Mouse (Mus musculus) ovary, adult 18-20 months (tissue): ENCODE measurements around the gene Pde7b.
A peak's percentile ranks its signal among the peaks of the same experiment; 100 is the strongest.

Experiments used
- DNase-seq: peaks from one replicate; pipeline ENCODE4 v3.0.0; 2022; ENCODE audit warnings: low spot score, mixed read lengths

Gene Pde7b

DNA sequence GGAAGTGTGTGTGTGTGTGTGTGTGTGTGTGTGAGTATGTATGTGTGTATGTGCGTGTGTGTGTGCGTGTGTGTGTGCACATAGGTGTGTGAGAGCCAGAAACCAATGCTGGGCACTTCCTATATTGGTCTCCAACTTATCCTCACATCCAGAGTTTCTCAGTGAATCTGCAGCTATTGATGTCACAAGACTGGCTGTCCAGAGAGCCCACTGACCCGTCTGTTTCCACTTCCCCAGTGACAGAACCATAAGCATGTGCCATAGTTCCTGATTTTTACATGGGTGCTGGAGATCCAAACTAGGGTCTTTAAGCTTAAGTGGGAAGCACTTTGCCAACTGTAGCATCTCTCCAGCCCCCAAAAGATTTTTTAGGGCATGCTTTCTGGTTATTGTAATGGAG is 71.6 kb downstream of the Pde7b start:
- DNase-seq, result no peak

DNA sequence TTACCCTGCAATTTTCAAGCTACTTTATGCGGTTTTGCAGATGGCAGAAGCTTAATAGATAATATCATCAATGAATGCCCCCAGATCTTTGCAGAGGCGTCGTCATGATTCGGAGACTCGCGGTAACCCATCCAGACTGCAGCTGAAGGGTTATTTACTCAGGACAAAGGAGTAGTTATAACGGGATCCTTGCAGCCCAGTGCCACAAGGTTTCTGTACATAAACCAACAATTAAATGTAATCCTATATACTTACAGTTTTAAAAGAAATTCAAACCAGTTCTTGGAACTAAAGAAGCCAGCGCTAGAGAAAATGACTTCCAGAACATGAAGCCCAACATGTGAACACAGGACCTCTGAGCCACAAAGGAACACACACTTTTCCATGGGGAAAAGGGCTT is 88.5 kb downstream of the Pde7b start:
- no peak for DNase-seq

DNA sequence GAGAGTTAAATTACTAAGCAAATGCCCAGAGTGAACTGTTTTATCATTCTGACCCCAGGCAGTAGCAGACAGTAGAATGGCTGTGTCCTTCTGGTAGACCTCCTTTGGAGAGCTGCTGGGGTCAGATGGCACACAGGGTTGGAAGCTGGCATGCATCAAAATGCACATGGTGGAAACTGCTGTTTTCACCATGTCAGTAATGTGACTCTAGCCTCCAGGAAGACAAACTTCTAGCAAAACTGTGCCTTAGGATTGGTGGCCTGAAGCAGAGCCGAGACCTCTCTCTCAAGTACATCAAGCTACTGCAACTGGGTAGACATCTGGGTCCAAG is 91.8 kb downstream of the Pde7b start:
- DNase-seq, result no peak

DNA sequence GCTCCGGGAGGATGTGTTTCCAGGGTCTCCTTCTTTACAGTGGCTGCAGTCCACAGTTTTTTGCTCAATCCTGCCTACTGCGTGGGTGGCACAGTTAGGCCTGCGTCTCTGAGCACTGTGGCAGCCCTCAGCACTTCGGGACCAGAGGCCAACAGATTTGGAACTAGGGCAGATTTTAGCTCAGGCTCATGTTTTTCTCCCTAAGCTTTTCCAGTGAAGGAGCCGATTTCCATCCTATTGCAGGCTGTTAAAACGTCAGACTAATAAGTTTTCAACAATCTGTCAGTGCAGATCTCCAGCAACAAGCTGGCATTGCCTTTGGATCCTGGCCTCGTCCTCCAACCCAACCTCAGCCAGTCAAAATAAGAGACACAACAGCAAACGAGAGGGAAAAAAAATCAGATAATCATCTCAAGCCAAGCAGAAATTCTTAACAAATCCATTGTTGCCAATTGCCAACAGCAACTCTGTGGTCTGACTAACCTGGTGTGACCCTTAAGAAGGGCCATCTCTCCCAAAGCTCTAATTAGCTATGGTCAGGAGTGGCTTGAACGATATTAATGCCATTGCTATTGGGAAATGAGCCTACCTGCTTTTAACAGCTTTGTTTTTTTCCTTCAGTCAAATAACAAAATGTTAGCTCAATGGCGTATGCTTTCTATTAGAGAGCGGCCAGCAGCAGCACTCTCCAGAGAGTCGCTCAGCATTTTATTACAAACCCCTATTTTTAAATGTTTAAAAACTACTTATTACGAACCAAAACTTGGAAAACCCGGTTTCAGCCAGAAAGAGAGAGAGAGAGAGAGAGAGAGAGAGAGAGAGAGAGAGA is 92.4 kb downstream of the Pde7b start:
- no peak for DNase-seq

DNA sequence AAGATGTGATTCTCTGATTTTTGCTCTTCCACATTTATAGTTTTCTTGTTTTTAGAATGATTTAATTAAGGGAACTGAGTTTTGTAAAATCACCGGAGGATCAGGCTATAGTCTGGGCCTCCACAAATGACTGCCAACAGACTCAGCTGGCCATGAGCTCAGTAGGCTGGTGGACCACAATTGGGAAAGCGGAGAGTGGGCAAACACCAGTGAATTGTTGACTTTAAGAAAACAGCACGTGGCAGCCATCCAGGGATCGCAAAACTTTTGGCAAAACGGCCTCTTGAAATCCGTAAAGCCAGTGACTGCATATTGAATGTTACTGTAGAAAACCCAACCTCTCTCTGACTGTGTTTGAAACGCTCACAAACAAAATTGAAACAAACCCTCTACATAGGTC is 94.8 kb downstream of the Pde7b start:
- DNase-seq, result peak; percentile 25

DNA sequence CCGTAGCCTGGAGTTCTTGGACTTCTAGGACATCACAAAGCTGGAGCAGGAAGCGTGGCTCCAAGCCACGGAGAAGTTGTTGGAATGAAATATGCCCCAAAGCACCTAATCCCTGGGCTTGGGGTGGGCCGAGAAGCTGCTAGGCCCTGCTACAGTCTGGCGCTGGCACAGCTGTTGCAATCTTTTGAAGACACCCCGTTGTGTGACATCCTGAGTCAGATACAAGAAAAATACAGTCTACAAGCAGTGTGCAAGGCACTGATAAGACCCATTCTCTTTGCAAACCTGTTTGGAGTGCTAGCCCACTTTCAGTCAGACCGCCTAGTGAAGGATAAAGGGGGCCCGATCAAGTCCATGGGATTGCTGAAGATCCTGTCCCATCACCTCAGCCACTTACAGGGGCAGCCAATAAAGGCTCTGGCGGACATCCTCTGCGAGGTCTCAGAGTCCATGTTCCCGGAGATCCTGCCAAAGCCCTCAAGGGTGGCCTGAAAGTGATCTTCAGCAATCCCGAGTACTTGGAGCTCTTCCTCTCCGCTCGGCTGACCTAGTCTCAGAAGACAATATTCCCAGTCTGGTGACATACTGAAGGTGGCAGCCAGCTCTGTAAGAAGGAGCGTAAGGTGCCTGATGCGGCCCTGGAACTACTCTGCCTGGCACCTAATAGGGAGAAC is 99.0 kb downstream of the Pde7b start:
- DNase-seq, result no peak

DNA sequence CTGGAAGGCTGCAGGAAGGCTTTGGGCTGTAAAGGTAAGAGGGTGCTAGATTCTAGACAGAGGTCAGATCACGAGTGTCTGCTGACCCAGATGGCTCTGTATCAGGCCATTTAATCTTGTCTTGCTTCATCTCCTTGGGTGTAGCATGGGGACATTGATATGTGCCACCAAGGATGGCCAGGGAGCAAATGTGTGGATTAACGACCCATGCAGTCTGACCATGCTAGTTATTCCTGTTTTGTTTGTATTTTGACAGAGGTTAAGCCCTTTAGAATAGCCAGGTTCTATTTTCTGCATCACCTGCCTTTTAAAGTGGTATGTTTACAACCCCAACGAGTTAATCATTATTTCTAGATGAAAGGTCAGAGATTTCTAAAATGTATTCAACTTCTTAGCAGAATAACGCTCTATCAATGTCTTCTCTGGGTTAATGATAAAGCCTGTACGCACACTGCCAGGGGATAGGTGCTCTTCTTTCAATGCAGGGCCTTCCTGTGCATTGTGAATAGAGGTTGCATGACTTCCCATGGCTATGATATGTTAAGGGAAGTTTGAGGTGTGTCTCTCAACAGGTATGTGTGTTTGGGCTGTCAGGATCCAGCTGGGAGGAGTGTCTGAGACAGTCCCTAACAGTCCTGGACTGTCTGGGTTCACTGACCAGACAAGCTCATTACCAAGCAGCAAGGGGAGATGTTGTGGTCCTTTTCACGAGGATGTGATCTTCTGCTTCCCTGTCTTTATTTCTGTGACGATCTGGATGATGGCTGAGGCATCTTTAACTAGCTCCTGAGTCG is 103.0 kb downstream of the Pde7b start:
- DNase-seq, result no peak

DNA sequence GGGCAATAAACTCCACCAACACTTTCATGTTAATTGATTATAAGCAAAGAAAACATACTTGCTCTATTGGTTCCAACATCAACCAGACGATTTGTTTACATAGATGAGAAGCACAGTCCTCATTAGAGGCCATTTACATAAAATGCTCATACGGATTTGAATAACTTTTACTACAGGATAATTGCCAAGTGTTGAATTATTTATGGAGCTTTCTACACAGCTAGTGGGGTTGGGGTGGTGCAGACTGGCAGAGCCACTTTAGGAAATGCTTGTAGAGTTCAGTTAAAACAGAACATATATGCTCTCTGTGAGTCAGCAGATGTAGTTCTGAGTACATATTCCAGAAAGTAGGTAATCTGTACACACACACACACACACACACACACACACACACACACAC is 118.9 kb downstream of the Pde7b start:
- no peak for DNase-seq

DNA sequence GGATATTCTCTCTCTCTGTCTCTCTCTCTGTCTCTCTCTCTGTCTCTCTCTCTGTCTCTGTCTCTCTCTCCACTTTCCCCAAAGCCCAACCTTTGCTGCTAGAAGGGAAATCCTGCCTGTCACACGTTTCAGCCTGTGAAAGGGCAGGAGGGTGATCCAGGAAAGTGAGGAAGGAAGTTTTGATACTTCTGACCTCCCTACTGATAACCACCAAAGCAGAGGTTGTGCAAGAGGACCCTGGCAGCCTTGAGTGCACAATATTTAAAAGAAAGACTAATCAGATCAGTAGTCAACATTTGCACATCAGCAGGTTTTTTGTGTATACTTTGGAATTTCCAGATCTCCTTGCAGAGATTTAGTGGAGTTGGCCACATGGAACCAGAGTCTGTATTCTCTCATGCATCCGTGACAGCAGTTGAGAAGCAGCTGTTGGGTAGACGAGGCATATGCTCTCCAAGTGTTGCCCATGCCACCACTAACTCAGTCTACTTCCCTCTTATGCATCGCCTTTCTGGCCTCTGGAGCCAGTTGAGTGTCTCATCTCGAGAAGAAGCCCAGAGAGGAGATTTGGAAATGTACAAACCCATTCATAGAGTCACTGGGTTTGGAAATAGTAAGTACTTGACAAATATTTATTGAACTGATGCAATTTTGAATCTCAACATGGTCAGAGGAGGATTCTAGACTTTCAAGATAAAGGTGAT is 129.6 kb downstream of the Pde7b start:
- DNase-seq, result no peak

DNA sequence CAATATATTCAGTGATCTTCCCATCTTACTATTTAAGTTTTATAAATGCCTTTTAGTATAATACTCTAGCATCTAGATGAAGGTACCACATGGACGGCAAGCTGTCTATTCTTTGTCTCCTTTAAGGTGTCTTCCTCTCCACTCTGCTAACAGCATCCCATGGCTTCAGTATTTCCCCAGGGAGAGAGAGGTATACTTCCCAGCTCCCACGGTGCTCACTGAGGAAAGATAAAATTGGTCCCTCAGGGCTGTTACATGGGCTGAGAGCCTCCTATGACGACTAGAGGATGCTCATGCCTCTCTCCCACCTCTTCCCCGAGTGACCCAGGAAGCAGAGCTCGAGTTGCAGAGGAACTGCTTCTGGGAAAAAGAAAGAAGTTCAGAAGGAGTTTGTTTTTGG is 130.9 kb downstream of the Pde7b start:
- DNase-seq, result no peak

DNA sequence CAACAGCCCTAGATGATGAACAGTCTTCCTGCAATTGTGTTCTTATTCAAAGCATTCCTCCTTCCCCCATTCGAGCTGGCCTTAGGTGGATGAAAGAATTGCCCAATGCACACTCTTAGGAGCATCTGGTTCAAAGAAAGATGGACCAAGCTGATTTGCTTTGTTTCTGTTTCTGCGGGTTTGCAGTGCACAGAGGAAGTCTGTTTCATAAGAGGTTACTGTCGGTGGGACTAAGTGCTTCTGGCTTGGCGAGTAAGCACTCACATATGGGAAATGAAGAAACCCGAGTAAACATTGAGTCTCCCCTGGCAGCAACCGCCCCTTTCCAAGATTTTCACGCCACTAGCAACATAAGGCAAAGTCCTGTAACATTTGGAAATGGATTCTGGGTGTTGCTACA is 134.8 kb downstream of the Pde7b start:
- DNase-seq, result no peak

DNA sequence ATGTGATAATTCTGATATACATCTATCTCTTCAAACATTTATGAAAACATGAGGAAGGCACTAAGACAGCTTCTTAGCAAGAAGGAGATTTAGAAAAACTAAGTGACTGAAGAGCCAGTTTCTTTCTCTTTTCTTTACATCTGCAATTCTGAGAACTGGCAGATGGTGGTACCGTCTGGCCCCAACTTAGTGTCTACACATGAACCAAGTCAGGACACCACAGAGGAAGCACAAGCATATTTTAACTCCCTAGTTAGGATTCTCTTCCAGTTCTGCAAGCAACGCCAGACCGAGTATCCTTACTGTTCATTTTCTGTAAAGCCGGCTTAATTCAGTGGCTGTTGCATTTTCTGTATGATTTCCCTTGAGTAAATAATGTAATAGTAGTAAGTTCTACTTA is 138.9 kb downstream of the Pde7b start:
- DNase-seq, result no peak

DNA sequence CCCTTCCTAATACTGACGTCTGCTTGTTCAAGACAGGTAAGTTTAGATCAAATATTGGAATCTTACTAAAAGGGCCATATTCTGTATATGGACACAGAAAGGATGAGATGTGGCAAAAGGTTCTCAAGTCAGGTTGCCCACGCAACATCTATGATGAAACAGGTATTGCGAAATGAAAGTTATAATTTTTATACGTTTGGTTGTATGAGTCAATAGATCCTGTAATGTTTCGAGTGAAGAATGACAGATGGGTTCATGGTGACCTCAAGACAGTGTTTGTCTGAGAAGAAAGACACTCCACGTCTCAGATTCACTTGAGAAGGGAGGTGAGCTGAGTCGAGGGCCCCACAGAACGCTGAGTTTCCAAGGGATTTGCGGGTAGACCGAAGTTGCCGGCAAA is 149.9 kb downstream of the Pde7b start:
- no peak for DNase-seq

DNA sequence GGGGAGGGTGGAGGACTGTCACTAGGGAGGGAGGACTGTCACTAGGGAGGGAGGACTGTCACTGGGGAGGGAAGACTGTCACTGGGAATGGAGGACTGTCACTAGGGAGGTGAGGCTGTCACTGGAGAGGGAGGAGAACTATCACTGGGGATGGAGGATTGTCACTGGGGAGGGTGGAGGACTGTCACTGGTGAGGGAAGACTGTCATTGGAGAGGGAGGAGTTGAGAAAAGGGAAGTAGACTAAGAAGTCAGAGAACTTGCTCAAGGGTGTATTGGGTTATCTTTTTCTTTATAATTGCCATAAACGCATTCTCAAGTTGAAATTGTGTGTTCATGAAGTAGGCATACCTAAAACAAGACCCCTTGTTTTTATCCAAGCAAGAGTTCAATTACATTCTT is 150.5 kb downstream of the Pde7b start:
- no peak for DNase-seq

DNA sequence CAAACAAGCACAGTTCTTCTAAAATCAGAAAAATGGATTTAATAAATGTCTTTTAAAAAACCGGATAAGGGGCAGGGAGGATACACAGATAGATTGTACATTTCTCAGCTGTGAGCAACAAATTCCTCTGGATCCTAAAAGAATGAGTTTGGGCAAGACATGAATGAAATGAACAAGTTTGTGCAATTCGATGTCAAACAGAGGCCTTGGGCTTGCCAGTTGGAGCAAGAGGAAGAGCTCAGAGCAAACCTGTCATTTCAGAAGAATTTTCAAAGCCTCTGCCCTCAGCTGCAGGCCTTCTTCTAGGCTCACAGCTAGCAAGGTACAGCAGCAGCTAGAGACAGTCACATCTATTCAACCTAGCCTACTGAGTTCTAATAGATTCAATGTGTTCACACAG is 153.4 kb downstream of the Pde7b start:
- DNase-seq, result no peak

DNA sequence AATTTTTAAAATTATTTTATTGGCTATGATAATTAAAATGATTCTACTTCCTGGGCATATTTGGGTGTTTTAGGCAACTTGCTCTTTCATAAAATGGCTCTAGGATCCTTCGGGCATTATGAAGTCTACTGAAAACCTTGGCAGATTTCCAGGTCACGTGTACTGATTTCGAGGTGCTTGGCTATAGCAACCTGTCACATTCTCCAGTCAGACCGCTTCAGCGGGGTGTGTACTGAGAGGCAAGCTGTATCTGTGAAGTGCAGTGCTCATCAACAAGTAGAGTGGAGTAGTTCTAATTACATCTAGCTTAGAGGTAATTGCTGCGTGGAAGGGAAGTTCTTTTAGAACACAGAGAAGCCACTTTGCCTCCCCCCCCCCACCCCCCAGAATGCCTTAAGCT is 156.2 kb downstream of the Pde7b start:
- no peak for DNase-seq

DNA sequence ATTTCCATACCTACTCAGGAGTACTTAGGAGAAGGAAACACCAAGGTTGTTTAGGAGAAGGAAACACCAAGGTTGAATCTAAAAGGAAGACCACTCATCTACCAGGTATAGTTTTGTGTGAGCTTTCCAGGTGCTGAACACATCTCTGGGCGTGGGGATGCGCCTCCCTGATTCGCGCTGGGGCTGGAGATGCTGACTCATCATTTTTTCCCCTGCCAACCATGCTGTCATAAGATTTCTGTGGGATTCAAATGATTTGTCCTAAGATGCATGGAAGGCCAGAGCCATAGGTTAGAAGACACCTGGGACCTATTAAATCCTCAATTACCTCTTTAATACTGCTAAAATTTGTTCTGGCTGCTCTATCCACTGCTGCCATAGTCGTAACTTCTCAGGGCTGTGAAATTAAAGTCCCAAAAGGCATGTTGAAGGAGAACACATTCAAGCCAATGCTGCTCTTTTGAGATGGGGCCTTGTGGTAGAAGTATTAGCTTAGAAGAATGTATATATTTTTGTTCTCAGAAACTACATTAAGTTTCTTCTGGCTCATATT is 157.1 kb downstream of the Pde7b start:
- DNase-seq, result no peak

DNA sequence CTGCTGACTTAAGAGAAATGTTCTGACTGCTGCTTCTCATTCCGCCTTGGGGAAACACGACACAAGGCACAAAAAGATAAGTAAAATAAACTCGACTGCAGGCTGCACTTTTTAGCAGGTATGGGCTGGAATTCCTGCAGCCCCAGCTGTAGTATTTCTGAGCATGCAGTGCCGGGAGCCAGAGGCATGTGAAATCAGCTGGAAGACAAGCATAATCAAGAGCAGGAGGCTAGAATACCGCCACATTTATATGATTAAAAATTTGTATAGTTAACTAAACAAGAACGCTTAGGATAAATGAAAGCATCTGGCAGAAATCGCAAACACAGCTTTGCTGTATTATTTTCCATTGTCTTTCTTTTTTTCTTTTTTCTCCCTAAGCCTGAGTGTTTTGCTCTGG is 168.4 kb downstream of the Pde7b start:
- no peak for DNase-seq

DNA sequence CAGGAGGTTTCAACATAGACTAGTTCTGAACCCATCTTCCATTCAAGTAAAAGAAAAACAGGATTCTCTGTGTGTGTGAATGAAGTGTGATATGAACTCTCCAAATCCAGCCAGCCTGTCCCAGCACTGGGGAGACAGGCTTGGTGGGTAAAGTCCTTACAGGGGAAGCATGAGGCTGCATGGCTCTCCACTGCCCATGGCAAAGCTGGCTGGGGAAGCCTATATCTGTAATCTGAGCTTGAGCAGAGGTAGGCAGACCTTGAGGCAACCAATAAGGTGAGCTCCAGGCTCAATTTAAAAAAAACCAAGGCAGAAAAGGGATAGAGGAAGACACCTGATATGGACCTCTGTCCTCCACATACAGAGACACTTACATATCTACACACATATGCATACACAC is 173.5 kb downstream of the Pde7b start:
- DNase-seq, result no peak

DNA sequence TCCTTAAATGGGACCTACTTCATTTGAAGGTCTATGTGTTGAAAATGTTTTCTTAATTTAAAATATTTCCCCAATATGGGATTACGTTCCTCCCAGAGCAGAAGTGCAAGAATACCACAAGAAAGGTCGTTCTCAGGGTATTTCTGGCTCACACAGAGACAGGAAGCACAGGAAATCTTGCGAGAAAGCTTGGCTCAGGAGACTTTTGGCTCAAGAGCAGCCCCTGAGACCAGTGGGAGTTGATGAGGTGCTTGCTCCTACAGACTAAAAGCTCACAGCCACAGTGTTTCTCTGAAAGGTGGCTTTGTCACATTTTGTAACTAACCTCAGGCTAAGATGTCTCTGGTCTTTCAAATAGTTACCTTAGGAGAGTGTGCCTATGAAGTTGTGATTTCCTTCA is 174.1 kb downstream of the Pde7b start:
- DNase-seq, result no peak

DNA sequence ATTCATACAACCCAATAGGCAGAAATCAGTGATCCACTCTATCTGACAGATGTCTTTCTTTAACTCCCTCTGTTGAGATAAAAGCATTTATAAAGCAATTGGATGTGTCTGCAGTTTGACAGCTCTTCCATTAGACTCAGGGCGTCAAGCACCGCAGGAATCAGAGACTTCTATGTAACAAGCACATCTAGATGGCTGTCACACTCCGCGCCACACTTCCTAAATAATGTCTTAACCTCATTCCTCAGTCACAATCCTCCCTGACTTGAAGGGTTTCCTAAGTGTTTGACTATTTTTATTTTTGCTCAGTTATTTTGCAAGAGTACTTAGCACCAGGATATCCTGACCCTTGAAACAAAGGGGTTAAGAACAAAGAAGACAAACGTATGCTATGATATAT is 174.7 kb downstream of the Pde7b start:
- no peak for DNase-seq
